Mouse (Mus musculus) ES-Bruce4 (cell line): ENCODE measurements around the gene Txn2.

ENCODE experiments used
- CTCF ChIP-seq: IDR thresholded peaks from one replicate; pipeline ENCODE4 v1.8.1; 2011; ENCODE audit warnings: low read depth, low read length
- POLR2A ChIP-seq: IDR thresholded peaks from one replicate; pipeline ENCODE4 v1.8.1; 2011; ENCODE audit warnings: low read length; ENCODE audit not compliant: insufficient read depth

DNA sequence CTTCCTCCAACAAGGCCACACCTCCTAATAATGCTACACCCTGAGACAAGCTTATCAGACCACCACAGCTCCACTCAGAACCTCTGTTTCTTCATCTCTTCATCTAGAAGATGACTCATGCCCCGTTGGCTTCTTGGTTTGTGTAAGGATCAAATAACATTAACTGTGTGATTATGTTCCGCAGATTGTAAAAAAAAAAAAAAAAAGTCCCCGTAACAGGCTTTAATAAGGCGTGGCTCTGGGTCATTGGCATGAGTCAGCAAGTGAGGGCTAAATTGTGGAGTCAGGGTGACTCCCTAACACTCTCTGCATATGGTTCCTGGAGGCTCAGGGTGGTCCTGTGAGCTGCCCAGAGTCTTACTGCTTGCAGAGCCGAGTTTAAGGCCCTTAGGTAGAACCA lies 47.1 kb downstream of the Txn2 start:
- TF ChIP-seq POLR2A (no peak), CTCF (no peak)
